Mouse (Mus musculus): Measurements from ENCODE around the gene Higd2a.

GRCm38 (mm10) chr13:54605426-54605825 lies 15.4 kb downstream of the Higd2a start:
- TF ChIP-seq CTCF (IDR thresholded peaks at IDR 0.05; ENCODE audit: insufficient read depth, low read length) = no peak
- no peak for TF ChIP-seq POLR2A (IDR thresholded peaks at IDR 0.05; ENCODE audit: borderline replicate concordance, extremely low read depth, low read depth, low read length)

All from lung, adult 2 months (tissue).